Mouse (Mus musculus) right cerebral cortex, adult 18-20 months (tissue): Measurements from ENCODE around the gene Gm21616.
"Not testable (repeated sequence)": the region's sequence is repeated elsewhere in the genome, so short reads cannot be mapped to it uniquely, and the experiment has no call there.

Source experiments
- DNase-seq: peaks from one replicate; pipeline ENCODE4 v3.0.0; 2022; ENCODE audit warnings: mixed read lengths

The Gm21616 gene

GRCm38 (mm10) chrX:125435242-125435641 is at the start of gene Gm21616:
Gene Gm21616 (plus strand): TSS chrX:125435542.
- not testable (repeated sequence) for DNase-seq
